Mouse (Mus musculus): ENCODE measurements around the gene Megf11. TPM values are rescaled to one million over a fixed set of nuclear protein-coding genes. Genes with fewer than 3 reads are reported as not detected.

The Megf11 gene
- polyA plus RNA-seq, 1 experiment from 2014 or later, result 1.4 TPM

DNA sequence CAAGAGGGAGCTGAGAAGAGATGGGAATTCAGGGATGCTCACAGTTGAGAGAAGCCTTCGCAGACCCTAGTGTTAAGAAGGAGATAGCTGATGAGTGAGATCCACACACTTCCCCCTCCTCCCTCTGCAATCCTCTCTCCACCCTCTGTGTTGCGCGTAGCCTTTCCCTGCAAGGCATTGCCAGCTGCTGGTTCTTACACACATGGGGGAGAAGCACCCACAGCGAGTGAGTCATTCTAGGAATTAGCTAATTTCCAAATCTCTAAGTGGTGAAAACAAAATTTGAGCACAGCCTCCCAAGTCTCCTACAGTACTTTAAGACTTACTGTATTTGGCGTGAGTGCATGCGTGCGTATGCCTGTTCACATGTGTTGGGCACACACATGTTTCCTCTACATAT, 142.6 kb downstream of the Megf11 start:
- H3K4me2 ChIP-seq (ENCODE audit: low read depth, severe bottlenecking), result no peak overlapping the region
- peaks cover 6% of the 10 kb centered on the region; the same call in 1 of the 2 replicates for H3K4me1 ChIP-seq (ENCODE audit: control insufficient read depth, insufficient read depth, low read length)
- H3K9me3 ChIP-seq (ENCODE audit: control insufficient read depth, low read length), result no peaks in the 10 kb centered on the region
- no peak overlapping the region for H3K9ac ChIP-seq (ENCODE audit: low read length)
- no peak for ATAC-seq (ENCODE audit: insufficient number of reproducible peaks, low FRiP score, low TSS enrichment, low read depth)
- 93% methylated on average over 7 of the region's 7 CpGs for WGBS
- no peaks in the 10 kb centered on the region for H3K36me3 ChIP-seq (ENCODE audit: control insufficient read depth, insufficient read depth, low read length)
- no peak overlapping the region for H3K4me3 ChIP-seq (ENCODE audit: low read depth, low read length)
- H3K27ac ChIP-seq (replicated peaks; ENCODE audit: low read depth, low read length), result no peak overlapping the region
- no peaks in the 10 kb centered on the region for H3K27me3 ChIP-seq (ENCODE audit: control insufficient read depth, insufficient read depth, low read length)
- no peak for DNase-seq (ENCODE audit: low spot score)

DNA sequence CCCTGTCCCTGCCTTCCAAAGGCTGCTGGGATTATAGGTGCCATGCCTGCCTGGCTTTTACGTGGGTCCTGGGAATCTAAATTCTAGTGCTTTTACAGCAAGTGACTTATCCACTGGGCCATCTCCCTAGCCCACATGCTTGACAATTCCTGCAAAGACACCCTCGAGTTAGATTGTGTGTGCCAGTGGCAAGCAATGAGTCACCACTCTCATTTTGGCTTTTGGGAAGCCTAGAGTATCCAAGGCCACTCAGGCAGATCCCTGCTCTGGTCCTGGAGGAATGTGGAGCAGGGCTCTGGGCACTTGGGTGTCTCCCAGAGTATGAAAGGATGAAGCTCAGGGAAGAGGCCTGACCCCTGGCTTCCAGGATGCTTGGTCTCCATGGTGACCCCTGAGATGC, 143.2 kb downstream of the Megf11 start:
- Histone ChIP-seq H3K4me3 (ENCODE audit: low read depth, low read length) (no peak overlapping the region), H3K27me3 (ENCODE audit: control insufficient read depth, insufficient read depth, low read length) (no peaks in the 10 kb centered on the region), H3K36me3 (ENCODE audit: control insufficient read depth, insufficient read depth, low read length) (no peaks in the 10 kb centered on the region), H3K9ac (ENCODE audit: low read length) (no peak overlapping the region), H3K4me2 (ENCODE audit: low read depth, severe bottlenecking) (no peak overlapping the region), H3K27ac (replicated peaks; ENCODE audit: low read depth, low read length) (no peak overlapping the region), H3K9me3 (ENCODE audit: control insufficient read depth, low read length) (no peaks in the 10 kb centered on the region), H3K4me1 (ENCODE audit: control insufficient read depth, insufficient read depth, low read length) (peaks cover 3% of the 10 kb centered on the region)
- no peak for ATAC-seq (ENCODE audit: insufficient number of reproducible peaks, low FRiP score, low TSS enrichment, low read depth)
- WGBS, result 62% methylated on average over 2 of the region's 2 CpGs
- no peak for DNase-seq (ENCODE audit: low spot score)

DNA sequence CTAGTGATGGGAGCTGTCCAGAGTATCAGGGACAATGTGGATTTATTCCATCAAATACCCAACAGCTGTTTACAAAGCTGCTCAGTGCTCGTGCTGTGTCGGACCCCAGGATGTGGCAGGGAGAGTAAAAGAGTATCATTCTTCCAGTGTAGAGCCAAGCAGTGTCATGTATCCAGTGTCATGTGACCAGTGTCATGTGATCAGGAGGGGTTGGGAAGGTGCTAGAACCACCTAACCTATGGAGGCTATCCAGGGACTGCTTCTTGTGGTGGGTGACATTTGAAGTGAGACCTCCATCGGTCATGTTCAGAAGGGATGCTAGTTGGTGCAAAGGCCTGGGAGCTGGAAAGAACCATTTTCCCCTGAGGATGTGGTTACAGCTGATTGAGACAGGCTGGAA, 146.5 kb downstream of the Megf11 start:
- ATAC-seq (ENCODE audit: insufficient number of reproducible peaks, low FRiP score, low TSS enrichment, low read depth) (no peak), DNase-seq (ENCODE audit: low spot score) (no peak)
- 82% methylated on average over 3 of the region's 3 CpGs for WGBS
- Histone ChIP-seq H3K9ac (ENCODE audit: low read length) (no peak overlapping the region), H3K4me3 (ENCODE audit: low read depth, low read length) (no peak overlapping the region), H3K36me3 (ENCODE audit: control insufficient read depth, insufficient read depth, low read length) (no peaks in the 10 kb centered on the region), H3K4me2 (ENCODE audit: low read depth, severe bottlenecking) (no peak overlapping the region), H3K27me3 (ENCODE audit: control insufficient read depth, insufficient read depth, low read length) (no peaks in the 10 kb centered on the region), H3K9me3 (ENCODE audit: control insufficient read depth, low read length) (no peaks in the 10 kb centered on the region), H3K4me1 (ENCODE audit: control insufficient read depth, insufficient read depth, low read length) (peaks cover 8% of the 10 kb centered on the region), H3K27ac (replicated peaks; ENCODE audit: low read depth, low read length) (no peak overlapping the region)

DNA sequence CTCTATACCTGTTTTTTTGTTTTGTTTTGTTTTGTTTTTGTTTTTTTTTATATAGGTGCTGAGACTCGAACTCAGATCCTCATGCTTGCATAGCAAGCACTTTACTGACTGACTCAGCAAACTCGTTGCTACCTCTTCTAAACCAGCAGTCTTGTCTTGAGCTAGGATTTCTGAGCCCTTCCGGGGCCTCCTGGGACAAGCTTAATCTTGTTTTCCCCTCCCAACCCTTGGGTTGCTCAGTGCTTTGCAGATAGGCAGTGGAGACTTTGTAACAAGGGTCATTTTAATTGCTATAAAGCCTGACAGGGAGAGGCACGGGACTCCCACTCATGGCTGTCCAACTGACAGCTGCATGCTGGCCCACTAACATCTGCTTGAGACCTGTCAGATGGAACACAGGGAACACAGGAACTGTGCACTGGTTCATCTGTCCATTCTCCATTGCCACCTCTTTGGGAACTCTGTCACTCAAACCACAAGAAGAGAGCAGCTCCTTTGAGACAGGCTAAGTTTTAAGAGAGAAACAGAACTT, 147.4 kb downstream of the Megf11 start:
- 57% methylated on average over 4 of the region's 4 CpGs for WGBS
- no peak overlapping the region for H3K9ac ChIP-seq (ENCODE audit: low read length)

DNA sequence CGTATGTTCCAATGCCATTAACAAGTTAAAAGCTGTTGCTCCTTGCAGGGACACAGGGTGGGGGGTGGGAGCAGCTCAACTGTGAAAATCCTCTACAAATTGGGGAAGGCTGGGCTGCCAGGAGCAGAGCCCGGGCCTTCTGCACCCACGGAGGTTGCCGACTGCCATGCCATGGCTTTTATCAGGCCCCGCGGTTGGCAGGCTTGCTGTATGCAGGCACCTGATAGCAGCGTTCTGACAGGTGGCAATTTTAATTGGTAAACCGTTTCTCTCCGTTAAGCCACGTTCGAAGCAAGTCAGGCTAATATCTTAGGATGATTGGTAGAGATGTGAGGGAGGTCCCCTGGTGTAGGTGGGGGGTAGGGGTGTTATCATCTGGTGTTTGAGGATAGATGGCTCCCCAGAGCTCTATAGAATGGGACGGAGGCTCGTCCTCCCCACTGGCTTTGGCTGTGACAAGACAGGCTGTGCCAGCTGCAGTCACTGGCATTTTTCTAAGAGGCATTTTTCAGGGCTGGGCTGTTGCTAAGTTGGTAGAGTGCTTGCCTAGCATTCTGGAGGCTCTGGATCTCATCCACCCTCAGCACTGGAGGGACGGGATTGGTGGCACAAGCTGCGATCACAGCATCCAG, 148.2 kb downstream of the Megf11 start:
- DNase-seq (ENCODE audit: low spot score), result no peak
- Histone ChIP-seq H3K36me3 (ENCODE audit: control insufficient read depth, insufficient read depth, low read length) (no peaks in the 10 kb centered on the region), H3K4me2 (ENCODE audit: low read depth, severe bottlenecking) (no peak overlapping the region), H3K9ac (ENCODE audit: low read length) (no peak overlapping the region), H3K27ac (replicated peaks; ENCODE audit: low read depth, low read length) (no peak overlapping the region), H3K9me3 (ENCODE audit: control insufficient read depth, low read length) (no peaks in the 10 kb centered on the region), H3K4me3 (ENCODE audit: low read depth, low read length) (no peak overlapping the region), H3K27me3 (ENCODE audit: control insufficient read depth, insufficient read depth, low read length) (no peaks in the 10 kb centered on the region), H3K4me1 (ENCODE audit: control insufficient read depth, insufficient read depth, low read length) (peaks cover 8% of the 10 kb centered on the region)
- 29% methylated on average over 15 of the region's 15 CpGs for WGBS
- no peak for ATAC-seq (ENCODE audit: insufficient number of reproducible peaks, low FRiP score, low TSS enrichment, low read depth)

More for the DNA sequence above, 147.4 kb downstream of the Megf11 start:
- no peak overlapping the region for H3K27ac ChIP-seq (replicated peaks; ENCODE audit: low read depth, low read length)
- no peaks in the 10 kb centered on the region for H3K27me3 ChIP-seq (ENCODE audit: control insufficient read depth, insufficient read depth, low read length)
- H3K36me3 ChIP-seq (ENCODE audit: control insufficient read depth, insufficient read depth, low read length), result no peaks in the 10 kb centered on the region
- ATAC-seq (ENCODE audit: insufficient number of reproducible peaks, low FRiP score, low TSS enrichment, low read depth) (no peak), DNase-seq (ENCODE audit: low spot score) (no peak)
- no peak overlapping the region for H3K4me2 ChIP-seq (ENCODE audit: low read depth, severe bottlenecking)
- H3K4me3 ChIP-seq (ENCODE audit: low read depth, low read length), result no peak overlapping the region
- peaks cover 8% of the 10 kb centered on the region for H3K4me1 ChIP-seq (ENCODE audit: control insufficient read depth, insufficient read depth, low read length)
- H3K9me3 ChIP-seq (ENCODE audit: control insufficient read depth, low read length), result no peaks in the 10 kb centered on the region

DNA sequence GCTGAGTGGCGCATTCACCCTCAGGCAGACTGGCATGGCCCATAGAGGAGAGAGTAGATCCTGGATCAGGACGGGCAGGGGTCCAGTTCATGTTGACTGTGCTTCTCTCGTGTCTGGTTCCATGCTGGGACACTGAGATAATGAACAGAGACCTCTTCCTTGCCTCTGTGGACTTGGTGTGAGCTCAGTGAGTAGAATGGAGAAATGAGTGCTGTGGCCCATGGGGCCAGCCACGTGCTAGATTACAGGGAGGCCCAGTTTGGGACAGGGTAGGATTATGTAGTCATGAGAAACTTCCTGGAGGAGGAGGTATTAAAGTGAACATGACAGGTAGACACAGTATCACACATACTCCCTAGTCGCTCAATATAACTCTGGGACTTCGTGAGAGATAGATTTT, 148.9 kb downstream of the Megf11 start:
- no peak overlapping the region for H3K27ac ChIP-seq (replicated peaks; ENCODE audit: low read depth, low read length)
- peaks cover 8% of the 10 kb centered on the region for H3K4me1 ChIP-seq (ENCODE audit: control insufficient read depth, insufficient read depth, low read length)
- no peak overlapping the region for H3K4me2 ChIP-seq (ENCODE audit: low read depth, severe bottlenecking)
- 79% methylated on average over 6 of the region's 6 CpGs for WGBS
- no peak overlapping the region for H3K9ac ChIP-seq (ENCODE audit: low read length)
- H3K36me3 ChIP-seq (ENCODE audit: control insufficient read depth, insufficient read depth, low read length), result no peaks in the 10 kb centered on the region
- no peak for DNase-seq (ENCODE audit: low spot score)
- ATAC-seq (ENCODE audit: insufficient number of reproducible peaks, low FRiP score, low TSS enrichment, low read depth), result no peak
- H3K9me3 ChIP-seq (ENCODE audit: control insufficient read depth, low read length), result no peaks in the 10 kb centered on the region
- no peaks in the 10 kb centered on the region for H3K27me3 ChIP-seq (ENCODE audit: control insufficient read depth, insufficient read depth, low read length)
- no peak overlapping the region for H3K4me3 ChIP-seq (ENCODE audit: low read depth, low read length)

DNA sequence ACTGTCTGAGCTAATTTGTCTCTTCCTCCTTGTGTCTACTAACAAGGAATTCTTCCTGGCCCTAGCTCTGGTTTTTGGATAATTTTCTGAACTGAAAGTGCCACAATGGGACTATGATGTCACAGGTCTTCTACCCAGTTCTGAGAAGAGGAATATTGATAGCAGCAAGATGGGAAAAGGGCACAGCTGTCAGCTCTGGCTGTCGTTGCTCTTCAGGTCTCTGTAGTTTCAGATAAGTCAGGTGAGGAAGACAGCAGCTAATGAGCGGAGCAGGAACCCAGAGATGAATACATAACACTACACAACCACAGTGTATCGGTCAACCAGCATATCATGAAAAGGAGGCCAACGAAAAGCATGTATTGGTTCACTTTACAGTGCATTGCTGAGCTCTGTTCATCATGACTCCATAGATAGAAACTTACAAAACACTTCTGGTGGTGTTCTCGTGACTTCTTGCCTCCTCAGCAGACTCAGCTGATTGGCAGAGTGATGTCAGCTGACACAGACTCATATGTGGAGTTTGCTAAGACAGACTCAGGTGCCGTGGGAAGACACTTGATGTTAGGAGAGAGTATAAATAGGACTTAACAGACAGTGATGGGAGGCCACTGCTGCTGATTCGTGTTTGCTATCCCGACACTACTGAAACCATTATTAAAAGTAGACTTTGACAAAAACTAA, 149.6 kb downstream of the Megf11 start:
- no peaks in the 10 kb centered on the region for H3K9me3 ChIP-seq (ENCODE audit: control insufficient read depth, low read length)
- H3K36me3 ChIP-seq (ENCODE audit: control insufficient read depth, insufficient read depth, low read length), result no peaks in the 10 kb centered on the region
- 87% methylated on average over 8 of the region's 8 CpGs for WGBS
- no peak overlapping the region for H3K9ac ChIP-seq (ENCODE audit: low read length)
- ATAC-seq (ENCODE audit: insufficient number of reproducible peaks, low FRiP score, low TSS enrichment, low read depth) (no peak), DNase-seq (ENCODE audit: low spot score) (no peak)
- no peaks in the 10 kb centered on the region for H3K27me3 ChIP-seq (ENCODE audit: control insufficient read depth, insufficient read depth, low read length)
- no peak overlapping the region for H3K4me3 ChIP-seq (ENCODE audit: low read depth, low read length)
- H3K4me2 ChIP-seq (ENCODE audit: low read depth, severe bottlenecking), result no peak overlapping the region
- H3K4me1 ChIP-seq (ENCODE audit: control insufficient read depth, insufficient read depth, low read length), result peaks cover 8% of the 10 kb centered on the region
- H3K27ac ChIP-seq (replicated peaks; ENCODE audit: low read depth, low read length), result no peak overlapping the region

DNA sequence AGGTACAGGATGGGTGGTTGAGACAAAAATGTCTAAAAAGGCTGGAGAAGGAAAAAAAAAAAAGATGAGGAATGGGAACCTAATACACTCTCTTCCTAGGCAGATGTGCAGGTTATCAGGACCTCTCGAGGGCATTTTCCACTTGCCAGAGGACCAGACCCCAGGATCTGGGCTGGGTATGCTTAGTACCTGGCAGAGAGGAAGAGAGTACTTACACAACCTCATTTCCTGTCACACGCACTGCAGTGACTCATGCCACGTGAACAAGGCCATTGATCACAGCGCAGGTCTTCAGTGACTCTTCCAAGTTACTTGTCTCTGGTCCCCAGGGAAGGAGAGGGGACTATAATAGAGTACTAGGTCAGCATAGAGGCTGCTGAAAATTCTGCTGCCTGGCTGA, 152.4 kb downstream of the Megf11 start:
- Histone ChIP-seq H3K27ac (replicated peaks; ENCODE audit: low read depth, low read length) (no peak overlapping the region), H3K4me2 (ENCODE audit: low read depth, severe bottlenecking) (no peak overlapping the region), H3K4me3 (ENCODE audit: low read depth, low read length) (no peak overlapping the region), H3K36me3 (ENCODE audit: control insufficient read depth, insufficient read depth, low read length) (no peaks in the 10 kb centered on the region), H3K4me1 (ENCODE audit: control insufficient read depth, insufficient read depth, low read length) (peaks cover 8% of the 10 kb centered on the region), H3K9ac (ENCODE audit: low read length) (no peak overlapping the region), H3K27me3 (ENCODE audit: control insufficient read depth, insufficient read depth, low read length) (no peaks in the 10 kb centered on the region), H3K9me3 (ENCODE audit: control insufficient read depth, low read length) (no peaks in the 10 kb centered on the region)
- DNase-seq (ENCODE audit: low spot score) (no peak), ATAC-seq (ENCODE audit: insufficient number of reproducible peaks, low FRiP score, low TSS enrichment, low read depth) (no peak)
- 77% methylated on average over 4 of the region's 4 CpGs for WGBS
